ENCODE assay signal across 1 mouse cellular context in the genomic region with DNA sequence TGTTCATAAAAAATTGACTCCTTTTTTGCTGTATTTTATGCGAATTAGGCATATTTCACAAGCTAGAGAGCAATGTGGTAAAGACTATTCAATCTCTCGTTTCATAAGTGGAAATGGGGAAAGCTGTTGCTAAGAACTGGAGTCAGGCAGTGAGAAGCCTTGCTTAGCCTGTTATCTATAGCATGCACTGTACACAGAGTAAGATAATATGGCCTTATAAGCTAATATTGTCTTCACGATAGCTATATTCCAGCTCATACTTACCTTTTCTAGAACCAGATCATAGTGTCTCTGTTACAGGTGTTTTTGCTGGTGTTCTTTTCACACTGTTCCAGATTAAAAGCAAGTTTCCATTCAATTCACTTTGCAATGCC.
TF ChIP-seq lines count a peak whose summit lies in the region.

No protein-coding gene starts in this region.

TF ChIP-seq in MEL, 35 proteins besides CTCF, POLR2A, EP300 and RAD21 (continued from another document):
- no peak for TF ChIP-seq USF2 (IDR thresholded peaks at IDR 0.05; ENCODE audit: borderline replicate concordance in 1 of 2, insufficient read depth in 1 of 2, low read depth in 1 of 2, low read length in 2 of 2)
- TF ChIP-seq CHD2 (IDR thresholded peaks at IDR 0.05; ENCODE audit: low read length), result no peak
- TF ChIP-seq NRF1 (IDR thresholded peaks at IDR 0.05; ENCODE audit: insufficient read depth, low read depth, low read length, poor library complexity, severe bottlenecking), result no peak
- TF ChIP-seq SMC3 (IDR thresholded peaks at IDR 0.05; ENCODE audit: low read depth, low read length), result no peak
- TF ChIP-seq POLR2AphosphoS2 (IDR thresholded peaks at IDR 0.05; ENCODE audit: low read length), result no peak
- peak; percentile 79 for TF ChIP-seq SIN3A (IDR thresholded peaks at IDR 0.05; ENCODE audit: low read length)
- no peak for TF ChIP-seq MEF2A (IDR thresholded peaks at IDR 0.05; ENCODE audit: extremely low read depth, insufficient replicate concordance, low read depth, low read length, poor library complexity, severe bottlenecking)
- TF ChIP-seq HCFC1 (IDR thresholded peaks at IDR 0.05; ENCODE audit: low read depth, low read length), result no peak
- peak; percentile 91 for TF ChIP-seq TCF12 (IDR thresholded peaks at IDR 0.05; ENCODE audit: low read depth, low read length)
- peak; percentile 76 for TF ChIP-seq TAL1 (IDR thresholded peaks at IDR 0.05; ENCODE audit: low read length)
- no peak for TF ChIP-seq USF1 (IDR thresholded peaks at IDR 0.05; ENCODE audit: low read depth, low read length)
- peak; percentile 82 for TF ChIP-seq ETS1 (IDR thresholded peaks at IDR 0.05; ENCODE audit: low read depth, low read length)
- peak; percentile 98 for TF ChIP-seq GATA1 (IDR thresholded peaks at IDR 0.05; ENCODE audit: low read depth, low read length)
- no peak for TF ChIP-seq MYC (IDR thresholded peaks at IDR 0.05; ENCODE audit: low read depth, low read length)
- TF ChIP-seq MAX (IDR thresholded peaks at IDR 0.05; ENCODE audit: low read length), result no peak
- TF ChIP-seq ELF1 (IDR thresholded peaks at IDR 0.05; ENCODE audit: low read depth, low read length), result no peak
- TF ChIP-seq UBTF (IDR thresholded peaks at IDR 0.05; ENCODE audit: borderline replicate concordance, insufficient read depth, low read depth, low read length), result no peak
TF ChIP-seq in MEL: peak in this region for 9.
